Mouse (Mus musculus) lung, adult 2 months (tissue): Measurements from ENCODE around the gene Smarcad1.

ENCODE experiments used
- CTCF ChIP-seq: fragments of 200-500 bp; IDR thresholded peaks from 2 replicates; pipeline ENCODE4 v1.5.1; 2011; ENCODE audit warnings: mild to moderate bottlenecking, low read length, control low read depth; ENCODE audit not compliant: insufficient read depth
- POLR2A ChIP-seq: fragments of 200-500 bp; IDR thresholded peaks from 2 replicates; pipeline ENCODE4 v1.6.1; 2011; ENCODE audit warnings: low read depth, mild to moderate bottlenecking, control low read depth, low read length, borderline replicate concordance; ENCODE audit errors: extremely low read depth

GRCm38 (mm10) chr6:65061049-65061448 is 18.7 kb downstream of the Smarcad1 start:
- TF ChIP-seq POLR2A (no peak), CTCF (no peak)
